Mouse (Mus musculus): Measurements from ENCODE around the gene Kcnn1. TPM values are rescaled to one million over a fixed set of nuclear protein-coding genes. Genes with fewer than 3 reads are reported as not detected.

Gene Kcnn1
- not detected for total RNA-seq (2023)

DNA sequence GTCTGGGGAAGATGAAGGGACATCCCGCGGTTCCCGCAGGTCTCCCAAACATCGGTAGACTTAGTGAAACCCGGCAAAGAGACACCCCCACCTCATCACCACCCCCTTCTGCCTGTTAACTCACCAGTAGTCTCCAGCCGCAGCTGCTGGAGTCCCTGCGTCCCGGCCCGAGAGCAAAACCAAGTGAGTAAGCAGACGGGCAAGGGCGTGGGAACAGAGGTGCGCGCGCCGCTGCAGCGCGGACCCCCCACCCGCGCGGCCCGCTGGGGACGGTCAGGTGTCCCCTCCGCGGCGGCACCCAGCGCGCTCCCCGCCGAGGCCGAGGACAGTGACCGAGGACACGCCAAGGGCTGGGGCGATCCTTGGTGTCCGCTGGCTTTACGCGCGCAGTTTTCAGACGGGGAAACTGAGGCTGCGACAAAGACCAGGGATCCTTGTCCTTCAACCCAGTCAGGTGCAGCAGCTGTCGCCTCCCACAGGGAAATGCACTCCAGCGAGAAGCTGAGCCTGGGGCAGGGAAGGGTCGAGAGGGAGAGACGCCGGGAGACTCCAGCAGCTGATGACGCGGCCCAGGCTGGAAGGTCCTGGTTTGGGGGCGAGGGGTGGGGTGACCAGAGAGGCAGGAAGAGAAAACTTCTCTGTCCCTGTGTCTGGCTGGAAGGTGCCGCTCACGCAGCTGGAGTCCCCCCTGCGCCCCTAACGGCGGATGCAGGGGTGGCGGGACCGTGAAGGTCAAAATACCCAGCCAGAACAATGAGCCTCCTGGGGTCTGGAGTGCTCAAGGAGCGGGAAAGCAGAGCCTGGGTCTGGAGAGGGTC lies at the start of gene Kcnn1:
TSS of gene Kcnn1 (minus strand) at position 435 of the 818 bp plus-strand sequence.

GRCm38 (mm10) chr8:70905831-70906736 lies 43.0 kb upstream of the Kcnn1 start, which contains the start of gene Map1s:
Gene Map1s (plus strand): TSS chr8:70905932.

DNA sequence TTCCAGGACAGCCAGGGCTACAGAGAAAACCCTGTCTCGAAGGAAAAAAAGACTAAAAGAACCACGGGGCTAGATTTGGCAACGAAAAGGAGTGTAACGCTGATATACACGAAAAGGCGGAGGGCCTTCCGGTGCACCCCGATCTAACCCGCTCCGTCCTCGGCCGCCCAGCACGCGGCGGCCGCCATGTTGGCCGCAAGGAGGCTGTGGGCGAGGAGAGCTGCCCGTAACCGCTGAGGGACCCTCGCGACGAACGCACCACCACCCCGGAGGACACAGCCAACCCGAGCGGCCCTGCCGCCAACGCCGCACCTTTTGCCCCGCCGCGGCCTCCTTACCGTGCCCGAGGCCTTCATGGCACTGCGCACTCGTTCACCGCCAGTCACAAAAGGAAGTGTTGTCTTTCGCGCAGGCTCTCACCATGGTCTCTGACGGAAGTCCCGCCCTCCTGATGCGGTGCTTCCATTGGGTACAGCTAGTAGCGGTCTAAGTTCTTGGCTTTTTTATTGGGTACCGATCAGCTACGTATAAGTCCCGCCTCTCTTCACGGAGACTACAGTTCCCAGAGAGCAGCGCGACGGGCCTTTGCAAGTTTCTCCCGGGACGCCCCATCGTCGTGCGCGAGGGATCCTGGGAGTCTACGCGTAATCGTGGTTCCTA lies 34.1 kb upstream of the Kcnn1 start, which contains the start of gene Rpl18a:
TSS of gene Rpl18a (minus strand) at position 392 of the 660 bp plus-strand sequence.

GRCm38 (mm10) chr8:70892022-70892895 lies 29.2 kb upstream of the Kcnn1 start, which contains the start of gene Slc5a5:
Gene Slc5a5 (minus strand): TSS chr8:70892757.

DNA sequence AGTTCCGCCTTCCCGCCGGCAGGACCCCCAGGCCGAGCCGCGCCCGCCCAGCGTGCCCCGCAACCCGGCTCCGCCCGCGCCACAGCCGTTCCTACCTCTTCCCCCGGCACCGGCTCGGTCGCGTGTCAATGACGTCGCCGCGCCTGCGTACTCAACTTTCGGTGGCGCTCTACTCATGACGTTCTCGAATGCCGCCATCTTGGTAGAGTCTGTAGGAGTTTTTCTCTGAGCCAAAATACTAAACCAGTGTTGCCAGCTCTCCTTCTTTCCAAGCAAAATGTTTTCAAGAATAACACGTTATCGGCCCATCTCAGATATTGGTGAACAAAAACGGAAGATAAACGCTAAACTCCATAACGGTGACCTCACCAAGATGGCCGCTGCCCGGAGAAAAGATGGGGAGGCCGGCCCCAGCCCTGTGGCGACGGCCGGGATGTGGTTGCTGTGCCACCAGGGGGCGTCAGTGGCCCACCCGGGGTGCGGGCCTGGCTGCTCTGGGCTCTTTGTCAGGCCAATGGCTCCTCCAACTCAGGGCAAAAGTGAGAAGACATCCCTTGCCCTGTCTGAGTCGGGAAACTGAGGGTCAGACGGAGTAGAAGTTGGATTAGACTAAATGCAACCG lies 10.4 kb upstream of the Kcnn1 start, which contains the start of gene Ccdc124:
TSS of gene Ccdc124 (minus strand) at position 572 of the 622 bp plus-strand sequence.

GRCm38 (mm10) chr8:70839408-70840351 lies 23.4 kb downstream of the Kcnn1 start, which contains the start of gene Arrdc2:
Gene Arrdc2 (minus strand): TSS chr8:70839720.

DNA sequence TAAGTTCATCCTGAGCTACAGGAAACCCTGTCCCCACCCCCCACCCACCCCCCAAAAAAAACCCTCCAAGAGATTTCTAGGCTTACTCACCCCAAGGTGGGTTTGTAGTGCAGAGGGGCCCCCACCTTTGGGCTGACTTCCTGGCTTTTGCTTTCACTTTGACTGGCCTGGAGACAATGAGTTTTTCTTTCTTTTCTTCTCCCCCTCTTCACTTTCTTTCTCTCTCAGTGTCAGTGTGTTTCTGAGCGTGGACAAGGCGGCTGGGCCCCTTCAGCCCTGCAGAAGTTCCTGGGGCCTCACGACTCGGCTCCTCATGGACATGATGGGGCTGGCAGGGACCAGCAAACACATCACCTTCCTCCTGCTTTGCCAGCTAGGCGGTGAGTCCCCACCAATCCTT lies 54.8 kb downstream of the Kcnn1 start, which contains the start of gene Il12rb1:
TSS of gene Il12rb1 (plus strand) at position 211 of the 400 bp plus-strand sequence.

GRCm38 (mm10) chr8:70804481-70805206 lies 58.4 kb downstream of the Kcnn1 start, which contains the start of gene Mast3:
Gene Mast3 (minus strand): TSS chr8:70805054.

Other genes with a start within 250 kb of the Kcnn1 start
- 10 to 100 TPM; 65.7 to 79.1 TPM for gene Lrrc25, start 247.1 kb downstream of the Kcnn1 start, total RNA-seq (2023)
- gene Gdf15, start 230.8 kb downstream of the Kcnn1 start, total RNA-seq (2023): under 1 TPM; 0.49 to 0.90 TPM
- gene Pgpep1, start 202.9 kb downstream of the Kcnn1 start, total RNA-seq (2023): 1 to 10 TPM; 3.6 to 5.1 TPM
- 10 to 100 TPM; 40.7 to 61.6 TPM for gene Lsm4, start 190.0 kb downstream of the Kcnn1 start, total RNA-seq (2023)
- gene Jund, start 164.3 kb downstream of the Kcnn1 start, total RNA-seq (2023): 1,000 to 10,000 TPM in 1 of 2 experiments, 100 to 1,000 TPM in 1; 926 to 1,259 TPM
- 1 to 10 TPM; 7.5 to 9.1 TPM for gene Iqcn, start 159.8 kb downstream of the Kcnn1 start, total RNA-seq (2023)
- under 1 TPM in 1 of 2 experiments, not detected in 1; 0.64 TPM for gene Gm3336, start 144.7 kb downstream of the Kcnn1 start, total RNA-seq (2023)
- gene Pde4c, start 139.5 kb downstream of the Kcnn1 start, total RNA-seq (2023): under 1 TPM; 0.31 to 0.50 TPM
- 1 to 10 TPM; 2.6 to 3.0 TPM for gene Rab3a, start 108.6 kb downstream of the Kcnn1 start, total RNA-seq (2023)
- 10 to 100 TPM; 20.1 to 25.7 TPM for gene Mpv17l2, start 102.3 kb downstream of the Kcnn1 start, total RNA-seq (2023)
- gene Pik3r2, start 86.5 kb downstream of the Kcnn1 start, total RNA-seq (2023): 10 to 100 TPM; 18.6 to 20.8 TPM
- gene Mast3, start 58.2 kb downstream of the Kcnn1 start, total RNA-seq (2023): 100 to 1,000 TPM; 167 to 179 TPM
- under 1 TPM; 0.42 to 0.57 TPM for gene Il12rb1, start 54.8 kb downstream of the Kcnn1 start, total RNA-seq (2023)
- 10 to 100 TPM; 16.6 to 20.4 TPM for gene Arrdc2, start 23.5 kb downstream of the Kcnn1 start, total RNA-seq (2023)
- gene Ccdc124, start 10.7 kb upstream of the Kcnn1 start, total RNA-seq (2023): 10 to 100 TPM; 35.2 to 37.0 TPM
- gene Slc5a5, start 29.5 kb upstream of the Kcnn1 start, total RNA-seq (2023): not detected
- gene Rpl18a, start 34.2 kb upstream of the Kcnn1 start, total RNA-seq (2023): 1,000 to 10,000 TPM; 1,354 to 1,486 TPM
- 10 to 100 TPM; 31.6 to 32.4 TPM for gene Map1s, start 42.7 kb upstream of the Kcnn1 start, total RNA-seq (2023)